Mouse (Mus musculus) spleen, postnatal 10 days (tissue): ENCODE measurements at regions not wholly inside any gene's neighbourhood (a gene's known extent, or its start where the extent isn't known, plus 50 kb on each side); places are given as distances from the start of the nearest gene placed in this dataset.
"Not testable (repeated sequence)": the region's sequence is repeated elsewhere in the genome, so short reads cannot be mapped to it uniquely, and the experiment has no call there.

ENCODE experiments used
- DNase-seq, 2 experiments: peaks; one replicate each; pipeline ENCODE4 v3.0.0; 2021 to 2022; ENCODE audit warnings: low spot score in 2 of 2

GRCm38 (mm10) chr8:90056331-90056730 lies 291.8 kb downstream of the Tox3 start:
- DNase-seq: no peak

GRCm38 (mm10) chr8:90046779-90047178 lies 301.4 kb downstream of the Tox3 start:
- no peak for DNase-seq

- DNase-seq: no peak
Measured at GRCm38 (mm10) chr8:90036436-90036835, 311.7 kb downstream of the Tox3 start.

- DNase-seq: no peak
Measured at GRCm38 (mm10) chr8:90032572-90032971, 315.6 kb downstream of the Tox3 start.

GRCm38 (mm10) chr8:90031220-90031619 lies 316.9 kb downstream of the Tox3 start:
- DNase-seq: no peak

GRCm38 (mm10) chr8:90017958-90018357 lies 330.2 kb downstream of the Tox3 start:
- not testable (repeated sequence) for DNase-seq

DNA sequence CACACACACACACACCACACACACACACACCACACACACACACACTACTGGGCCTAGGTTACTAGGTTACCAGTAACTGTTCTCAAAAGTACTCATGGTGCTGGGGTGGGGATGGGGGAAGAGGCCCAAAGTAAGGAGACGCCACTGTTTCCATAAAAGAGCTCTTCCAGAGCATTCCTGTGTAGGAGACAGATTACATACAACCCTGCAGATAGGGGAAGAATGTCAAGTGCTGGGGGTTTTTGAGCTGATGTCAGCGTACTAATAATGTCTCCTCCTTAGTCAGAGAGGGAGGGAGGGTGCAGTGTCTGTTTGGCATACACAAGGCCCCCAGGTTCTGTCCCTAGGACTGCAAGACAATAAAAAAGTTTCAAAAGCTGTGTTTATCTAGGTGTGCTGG lies 334.4 kb downstream of the Tox3 start:
- DNase-seq: no peak

DNA sequence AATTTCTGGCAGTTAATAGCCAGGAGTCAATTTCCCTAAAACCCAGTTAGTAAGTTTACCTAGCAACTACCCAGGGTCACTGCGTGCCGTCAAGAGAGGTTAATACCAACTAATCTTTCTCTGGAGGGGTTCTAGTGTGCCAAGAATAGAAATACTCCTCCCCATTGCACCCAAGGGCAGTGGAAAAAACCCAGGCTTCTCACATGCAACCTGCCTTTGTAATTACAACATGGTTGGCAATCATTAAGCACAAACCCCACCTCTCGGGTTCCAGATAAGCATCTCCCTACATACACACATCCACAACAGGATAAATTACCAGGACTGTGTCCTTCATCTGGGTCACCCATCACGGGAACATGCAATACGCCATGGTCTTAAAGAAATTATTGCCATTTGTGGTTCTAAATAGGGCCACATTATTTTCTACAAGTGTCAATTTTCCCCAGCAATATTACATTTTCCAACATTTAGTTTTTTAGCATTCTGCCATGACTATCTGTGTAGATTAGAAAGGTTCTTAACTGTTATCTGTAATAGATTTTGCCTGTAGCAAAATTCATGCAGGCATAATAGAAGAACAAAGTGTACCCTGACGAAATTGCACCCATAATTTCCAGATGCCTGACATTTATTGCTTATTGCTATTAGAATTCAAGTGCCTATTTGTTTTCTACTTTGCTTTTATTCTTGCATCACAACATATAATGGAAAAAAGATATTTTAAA lies 336.3 kb downstream of the Tox3 start:
- DNase-seq: no peak

GRCm38 (mm10) chr8:90009431-90009830 lies 338.7 kb downstream of the Tox3 start:
- DNase-seq: no peak

DNA sequence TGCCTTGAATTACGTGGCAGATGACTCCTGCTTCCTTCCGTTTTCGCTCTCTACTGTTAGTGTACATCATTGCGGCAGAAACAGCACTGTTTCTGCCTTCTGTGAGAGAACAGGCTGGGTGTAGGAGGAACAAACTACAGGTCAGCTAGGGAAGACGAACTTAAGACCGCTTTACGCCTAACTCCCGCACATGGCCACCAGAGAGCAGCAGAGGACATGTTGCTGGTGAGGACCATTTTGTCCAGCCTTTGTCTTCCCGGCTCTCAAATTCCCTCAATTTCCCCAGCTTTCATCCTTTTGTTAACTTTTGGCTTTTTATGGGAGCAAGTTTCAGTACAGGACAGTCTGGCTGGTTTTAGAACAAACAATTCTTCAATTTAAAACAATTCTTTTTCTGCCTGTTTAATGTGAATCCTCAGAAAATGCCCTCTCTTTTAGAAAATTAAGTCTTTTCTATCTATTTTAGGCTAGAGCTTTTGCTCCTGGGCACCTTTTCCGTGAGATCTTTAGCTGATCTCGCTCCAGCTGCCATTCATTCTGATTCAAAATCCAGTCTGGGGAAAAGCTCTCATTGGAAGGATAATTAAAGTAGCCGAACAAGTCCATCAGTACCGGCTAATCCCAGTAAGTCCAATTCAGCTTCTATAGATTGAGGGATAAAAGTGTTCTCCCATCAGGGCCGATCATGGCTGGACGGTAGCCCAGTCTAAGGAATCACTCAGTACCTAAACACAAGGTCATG lies 347.1 kb downstream of the Tox3 start:
- peak; percentile 15 to 68 for DNase-seq

GRCm38 (mm10) chr8:89993743-89994142 lies 354.4 kb downstream of the Tox3 start:
- DNase-seq: no peak

DNA sequence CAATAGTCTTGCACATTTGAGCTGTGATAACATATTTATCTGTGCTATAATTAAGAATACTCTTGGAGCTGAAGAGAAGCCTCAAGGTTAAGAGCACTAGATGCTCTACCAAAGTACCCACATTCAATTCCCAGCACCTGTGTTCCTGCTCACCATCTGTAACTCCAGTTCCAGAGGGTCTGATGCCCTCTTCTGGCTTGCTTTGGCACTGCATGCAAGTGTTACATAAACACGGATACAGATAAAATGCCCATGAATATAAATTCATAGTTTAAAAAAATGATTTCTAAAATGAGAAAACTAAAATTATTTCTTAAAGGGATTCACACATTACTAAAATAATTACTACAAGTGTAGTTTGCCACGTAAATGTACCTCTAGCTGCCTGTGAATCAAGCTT lies 364.3 kb downstream of the Tox3 start:
- no peak for DNase-seq

GRCm38 (mm10) chr8:89982551-89982950 lies 365.6 kb downstream of the Tox3 start:
- no peak for DNase-seq

DNA sequence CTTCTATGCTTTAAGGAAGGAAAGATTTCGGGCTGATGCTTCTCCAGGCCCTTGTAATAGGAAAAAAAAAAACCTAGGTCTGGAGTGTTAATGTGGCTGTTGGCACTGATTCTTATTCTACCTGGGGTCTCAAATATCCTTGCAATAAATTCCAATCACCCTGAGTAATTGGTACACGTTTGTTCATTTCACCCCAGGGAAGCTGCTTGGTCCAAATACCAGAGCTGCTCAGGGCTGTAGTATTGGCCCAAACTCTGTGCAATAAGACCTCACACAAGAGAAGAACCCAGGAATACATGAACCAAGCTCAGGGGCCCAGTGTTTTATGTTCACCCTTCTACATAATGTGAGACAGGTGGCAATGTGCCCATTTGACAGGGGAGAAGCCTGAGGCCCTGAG lies 366.8 kb downstream of the Tox3 start:
- DNase-seq: no peak

GRCm38 (mm10) chr8:89980441-89980840 lies 367.7 kb downstream of the Tox3 start:
- DNase-seq: no peak

GRCm38 (mm10) chr8:89962799-89963198 lies 385.3 kb downstream of the Tox3 start:
- DNase-seq: no peak

DNA sequence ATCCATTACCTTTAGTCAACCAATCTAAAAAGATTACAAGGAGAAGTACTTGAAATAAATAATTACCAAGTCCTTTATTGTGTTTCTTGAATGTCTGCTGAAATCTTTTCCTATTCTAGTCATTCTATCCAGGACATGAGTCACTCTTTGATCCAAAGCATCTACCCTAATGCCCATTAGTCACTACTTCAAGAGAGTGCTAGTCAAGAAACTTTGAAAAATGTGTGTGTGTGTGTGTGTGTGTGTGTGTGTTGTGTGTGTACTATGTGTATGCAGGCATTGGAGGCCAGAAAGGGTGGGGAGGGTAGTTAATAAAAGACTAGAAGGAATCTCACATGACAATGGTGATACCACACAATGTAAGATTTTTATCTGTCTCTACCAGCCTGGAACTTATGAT lies 390.7 kb downstream of the Tox3 start:
- no peak for DNase-seq

GRCm38 (mm10) chr8:89956482-89957020 lies 391.6 kb downstream of the Tox3 start:
- no peak for DNase-seq

GRCm38 (mm10) chr8:89938836-89939235 lies 409.3 kb downstream of the Tox3 start:
- DNase-seq: no peak

GRCm38 (mm10) chr8:89934521-89934920 lies 413.6 kb downstream of the Tox3 start:
- DNase-seq: no peak

GRCm38 (mm10) chr8:89926666-89927232 lies 421.4 kb downstream of the Tox3 start:
- DNase-seq: no peak

GRCm38 (mm10) chr8:89924697-89925096 lies 423.4 kb downstream of the Tox3 start:
- DNase-seq: peak; percentile 5 to 16

- no peak for DNase-seq
Measured at GRCm38 (mm10) chr8:89914076-89914475, 434.1 kb downstream of the Tox3 start.
